Mouse (Mus musculus): ENCODE measurements at regions not wholly inside any gene's neighbourhood (a gene's known extent, or its start where the extent isn't known, plus 50 kb on each side); places are given as distances from the start of the nearest gene placed in this dataset.

DNA sequence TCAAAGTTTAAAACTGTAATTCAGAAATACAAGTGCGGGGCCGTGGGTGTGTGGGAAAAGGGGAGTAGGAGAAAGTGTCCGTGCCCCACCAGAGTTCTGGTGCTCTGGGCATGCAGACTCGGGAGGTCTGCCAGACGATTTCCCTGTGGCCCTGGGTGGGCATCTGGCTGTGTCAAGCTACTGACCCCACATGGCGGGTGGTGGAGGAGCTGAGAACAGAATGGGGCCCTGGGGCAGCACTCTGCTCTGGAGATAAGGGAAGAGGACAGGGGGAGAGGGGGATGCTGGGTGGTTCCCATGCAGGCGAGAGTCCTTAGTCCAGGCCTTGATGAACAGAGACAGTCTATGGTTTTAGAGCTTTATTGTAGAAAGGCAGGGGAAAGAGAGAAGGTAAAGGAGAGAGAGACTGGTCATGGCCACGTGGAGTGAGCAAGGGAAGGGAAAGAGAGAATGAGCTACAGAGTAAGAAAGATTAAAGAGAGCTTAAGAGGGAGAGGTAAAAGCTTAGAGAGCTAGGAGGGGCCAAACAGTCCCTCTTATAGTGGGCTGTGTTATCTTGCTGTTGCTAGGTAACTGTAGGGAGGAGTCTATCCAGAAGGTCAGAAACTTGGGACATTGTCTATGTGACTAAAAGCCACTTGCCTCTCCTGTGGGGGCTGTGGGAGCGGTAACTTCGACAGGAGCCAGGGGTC lies 104.9 kb downstream of the Cand1 start:
- Histone ChIP-seq H3K9me3 (replicated peaks; ENCODE audit: insufficient read depth, low read length) (no peaks in the 10 kb centered on the region), H3K27me3 (ENCODE audit: control insufficient read depth in 1 of 2, insufficient read depth in 2 of 2, low read length in 2 of 2) (no peaks in the 10 kb centered on the region), H3K27ac (ENCODE audit: control insufficient read depth, low read depth, low read length) (no peak overlapping the region), H3K36me3 (ENCODE audit: control insufficient read depth in 1 of 2, insufficient read depth in 2 of 2, low read length in 2 of 2) (no peaks in the 10 kb centered on the region), H3K9ac (ENCODE audit: control insufficient read depth, low read depth, low read length, poor library complexity, severe bottlenecking) (no peak overlapping the region), H3K4me3 (ENCODE audit: control insufficient read depth in 1 of 2, insufficient read depth in 1 of 2, low read depth in 2 of 2, low read length in 2 of 2) (no peak overlapping the region), H3K79me2 (ENCODE audit: control insufficient read depth, insufficient read depth, low read length, poor library complexity) (no peaks in the 10 kb centered on the region), H3K4me1 (ENCODE audit: control insufficient read depth in 1 of 2, insufficient read depth in 2 of 2, low read length in 2 of 2) (no peaks in the 10 kb centered on the region)
- no peak for DNase-seq (ENCODE audit: low read depth, low spot score)
- TF ChIP-seq ZNF384 (IDR thresholded peaks at IDR 0.05; ENCODE audit: low read depth, low read length): no peak
- TF ChIP-seq MAFK (IDR thresholded peaks at IDR 0.05; ENCODE audit: borderline replicate concordance, low read depth, low read length): no peak
- no peak for TF ChIP-seq SMC3 (IDR thresholded peaks at IDR 0.05; ENCODE audit: low read depth, low read length)
- no peak for TF ChIP-seq SIN3A (IDR thresholded peaks at IDR 0.05; ENCODE audit: low read length)
- TF ChIP-seq MXI1 (IDR thresholded peaks at IDR 0.05; ENCODE audit: low read depth, low read length): no peak
- TF ChIP-seq ZKSCAN1 (IDR thresholded peaks at IDR 0.05; ENCODE audit: low read depth, low read length): no peak
- TF ChIP-seq RAD21 (IDR thresholded peaks at IDR 0.05; ENCODE audit: low read depth, low read length): no peak
- no peak for TF ChIP-seq TCF12 (IDR thresholded peaks at IDR 0.05; ENCODE audit: low read depth, low read length)
- TF ChIP-seq BHLHE40 (IDR thresholded peaks at IDR 0.05; ENCODE audit: borderline replicate concordance, low read depth, low read length): no peak
- TF ChIP-seq POLR2AphosphoS5 (IDR thresholded peaks at IDR 0.05; ENCODE audit: borderline replicate concordance, low read depth, low read length): no peak

DNA sequence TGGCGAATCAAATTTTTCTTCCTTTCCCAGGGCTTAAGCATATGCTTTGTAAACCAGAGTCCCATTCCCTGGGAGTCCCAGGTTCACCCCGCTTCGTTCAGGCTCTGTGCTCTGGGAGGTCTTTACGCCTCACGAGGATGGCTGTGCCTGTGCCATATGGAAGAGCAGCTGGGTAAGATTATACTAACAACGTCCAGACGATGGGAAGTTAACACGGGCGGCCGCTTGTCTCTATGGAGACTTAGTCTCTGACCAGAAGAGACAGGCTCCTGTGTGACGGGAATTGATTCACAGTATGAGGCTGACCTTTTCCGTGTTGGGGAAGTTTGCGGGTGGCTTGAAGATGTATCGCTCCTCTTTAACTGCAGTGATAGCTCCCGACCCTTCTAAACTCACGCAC lies 107.9 kb downstream of the Cand1 start:
- Histone ChIP-seq H3K79me2 (ENCODE audit: control insufficient read depth, insufficient read depth, low read length, poor library complexity) (no peaks in the 10 kb centered on the region), H3K4me1 (ENCODE audit: control insufficient read depth in 1 of 2, insufficient read depth in 2 of 2, low read length in 2 of 2) (no peaks in the 10 kb centered on the region), H3K36me3 (ENCODE audit: control insufficient read depth in 1 of 2, insufficient read depth in 2 of 2, low read length in 2 of 2) (no peaks in the 10 kb centered on the region), H3K27me3 (ENCODE audit: control insufficient read depth in 1 of 2, insufficient read depth in 2 of 2, low read length in 2 of 2) (no peaks in the 10 kb centered on the region), H3K9me3 (replicated peaks; ENCODE audit: insufficient read depth, low read length) (no peaks in the 10 kb centered on the region), H3K27ac (ENCODE audit: control insufficient read depth, low read depth, low read length) (no peak overlapping the region), H3K9ac (ENCODE audit: control insufficient read depth, low read depth, low read length, poor library complexity, severe bottlenecking) (no peak overlapping the region), H3K4me3 (ENCODE audit: control insufficient read depth in 1 of 2, insufficient read depth in 1 of 2, low read depth in 2 of 2, low read length in 2 of 2) (no peak overlapping the region)
- TF ChIP-seq ETS1 (IDR thresholded peaks at IDR 0.05; ENCODE audit: low read depth, low read length) (no peak), CHD2 (IDR thresholded peaks at IDR 0.05; ENCODE audit: low read length) (no peak), USF1 (IDR thresholded peaks at IDR 0.05; ENCODE audit: low read depth, low read length) (no peak), CHD1 (IDR thresholded peaks at IDR 0.05; ENCODE audit: low read depth, low read length) (no peak), ZMIZ1 (IDR thresholded peaks at IDR 0.05; ENCODE audit: low read depth, low read length) (no peak), MYB (IDR thresholded peaks at IDR 0.05; ENCODE audit: low read depth, low read length) (no peak), MYC (IDR thresholded peaks at IDR 0.05; ENCODE audit: low read depth, low read length) (no peak), SIN3A (IDR thresholded peaks at IDR 0.05; ENCODE audit: low read length) (no peak), TAL1 (IDR thresholded peaks at IDR 0.05; ENCODE audit: low read length) (no peak), RCOR1 (IDR thresholded peaks at IDR 0.05; ENCODE audit: low read depth, low read length) (no peak), GABPA (IDR thresholded peaks at IDR 0.05; ENCODE audit: low read depth, low read length) (no peak), BHLHE40 (IDR thresholded peaks at IDR 0.05; ENCODE audit: borderline replicate concordance, low read depth, low read length) (no peak), E2F4 (IDR thresholded peaks at IDR 0.05; ENCODE audit: borderline replicate concordance, low read depth, low read length) (no peak), MAFK (IDR thresholded peaks at IDR 0.05; ENCODE audit: borderline replicate concordance, low read depth, low read length) (no peak), GATA1 (IDR thresholded peaks at IDR 0.05; ENCODE audit: low read depth, low read length) (no peak), ZNF384 (IDR thresholded peaks at IDR 0.05; ENCODE audit: low read depth, low read length) (no peak), MEF2A (IDR thresholded peaks at IDR 0.05; ENCODE audit: extremely low read depth, insufficient replicate concordance, low read depth, low read length, poor library complexity, severe bottlenecking) (no peak), MAX (IDR thresholded peaks at IDR 0.05; ENCODE audit: low read length) (no peak)
- DNase-seq (ENCODE audit: low read depth, low spot score): no peak
